Mouse (Mus musculus) C2C12 (cell line): ENCODE results near the gene Slc25a38.

Source experiments
- CTCF ChIP-seq: IDR thresholded peaks from one replicate; pipeline ENCODE4 v1.5.1; 2011; ENCODE audit not compliant: control insufficient read depth, insufficient read depth, insufficient read length
- MAX ChIP-seq: IDR thresholded peaks from one replicate; pipeline ENCODE4 v1.6.1; 2011; ENCODE audit warnings: mild to moderate bottlenecking, control low read depth
- MYOD1 ChIP-seq: IDR thresholded peaks from one replicate; pipeline ENCODE4 v1.6.1; 2011; ENCODE audit warnings: low read depth; ENCODE audit not compliant: control insufficient read depth, insufficient read length

DNA sequence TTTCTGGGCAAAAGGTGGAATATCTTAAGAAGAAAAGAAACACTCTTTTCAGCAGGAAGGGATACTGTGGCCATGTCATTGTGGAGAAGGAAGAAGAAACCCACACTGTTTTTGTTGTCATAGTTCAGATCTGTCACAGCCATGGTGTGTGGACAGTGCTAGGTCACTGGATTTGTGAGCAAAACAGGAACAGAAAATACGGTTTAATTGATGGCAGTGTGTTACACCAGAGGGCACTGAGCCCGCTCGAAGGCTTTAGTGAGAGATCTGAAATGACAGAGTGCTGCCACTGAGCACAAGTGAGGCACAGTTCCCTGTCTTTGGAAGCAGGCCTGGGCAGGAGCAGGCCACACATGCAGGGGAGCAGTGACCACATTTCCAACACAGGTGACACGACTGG is 8.0 kb downstream of the Slc25a38 start:
- TF ChIP-seq CTCF (no peak), MAX (no peak), MYOD1 (no peak)
